Mouse (Mus musculus) embryonic fibroblast, embryonic 13.5 days (primary cell): ENCODE data around the gene Psmb4.

Source experiments
- CTCF ChIP-seq: IDR thresholded peaks from 2 replicates; pipeline ENCODE4 v1.5.1; 2011; ENCODE audit warnings: mild to moderate bottlenecking, control low read depth, low read length, moderate library complexity, borderline replicate concordance; ENCODE audit not compliant: insufficient read depth
- POLR2A ChIP-seq: IDR thresholded peaks from 2 replicates; pipeline ENCODE4 v1.6.1; 2011; ENCODE audit warnings: low read depth, mild to moderate bottlenecking, control low read depth, low read length, moderate library complexity

GRCm38 (mm10) chr3:94906482-94906881, 19.7 kb upstream of the Psmb4 start:
- TF ChIP-seq POLR2A (no peak), CTCF (no peak)
